Mouse (Mus musculus) testis, postnatal 10 days (tissue): Measurements from ENCODE around the gene H2-DMa.

Source experiments
- DNase-seq: peaks from one replicate; pipeline ENCODE4 v3.0.0; 2021; ENCODE audit warnings: low spot score

The H2-DMa gene

DNA sequence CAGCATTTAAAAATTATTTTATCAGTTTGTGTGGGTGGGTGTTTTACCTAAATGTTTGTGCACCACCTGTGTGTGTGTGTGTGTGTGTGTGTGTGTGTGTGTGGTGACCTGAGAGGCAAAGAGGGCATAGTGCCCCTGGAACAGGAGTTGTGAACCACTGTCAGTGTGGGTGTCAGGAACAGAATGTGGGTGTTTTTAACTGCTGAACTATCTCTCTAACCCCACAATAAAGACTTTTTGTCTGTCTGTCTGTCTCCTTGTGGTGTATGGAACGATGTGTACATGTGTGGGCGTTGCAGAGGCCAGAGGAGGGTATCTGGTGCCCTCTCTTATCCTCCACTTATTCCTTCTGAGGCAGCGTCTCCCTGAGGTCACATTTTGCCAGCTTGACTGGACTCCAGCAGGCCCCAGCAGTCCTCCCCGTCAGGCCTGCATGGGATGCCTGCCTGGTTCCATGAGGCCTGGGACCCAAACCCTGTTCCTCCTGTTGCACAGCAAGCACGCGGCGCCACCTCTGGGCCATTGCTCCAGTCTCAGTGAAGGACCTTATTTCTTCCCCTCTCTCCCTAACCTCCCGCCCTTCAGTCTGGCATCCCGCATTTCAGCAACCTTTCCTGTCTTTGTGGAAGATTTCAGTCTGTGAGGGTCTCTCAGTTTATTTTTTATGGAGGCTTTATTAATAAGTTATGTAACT lies 45.0 kb downstream of the H2-DMa start:
- DNase-seq, result no peak

DNA sequence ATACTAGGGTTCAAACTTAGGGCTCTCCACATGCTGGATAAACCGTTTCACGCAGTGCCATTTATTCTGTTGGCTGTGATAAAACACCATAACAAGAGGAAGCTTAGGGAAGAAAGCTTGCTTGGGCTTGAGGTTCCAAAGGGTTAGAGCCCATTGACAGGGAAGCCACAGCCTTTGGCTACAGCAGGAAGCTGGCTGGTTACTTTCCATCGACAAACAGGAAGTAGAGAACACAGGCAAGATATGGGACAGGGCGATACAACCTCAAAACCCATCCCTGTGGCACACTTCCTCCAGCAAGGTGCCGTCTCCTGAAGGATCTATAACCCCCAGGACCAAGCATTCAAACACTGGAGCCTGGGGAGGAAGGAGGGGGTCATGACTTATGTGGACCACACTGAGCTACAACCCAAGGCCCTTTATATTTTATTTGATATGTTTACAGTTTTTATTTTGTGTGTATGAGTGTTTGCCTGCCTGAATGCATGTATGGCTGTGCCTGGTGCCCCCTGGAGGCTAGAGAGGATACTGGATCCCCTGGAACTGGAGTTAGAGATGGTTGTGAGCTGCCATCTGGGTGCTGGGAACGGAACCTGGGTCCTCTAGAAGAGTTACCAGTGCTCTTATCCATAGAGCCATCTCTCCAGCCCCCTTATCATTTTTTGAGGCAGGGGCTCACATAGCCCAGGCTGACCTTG lies 45.8 kb downstream of the H2-DMa start:
- no peak for DNase-seq

DNA sequence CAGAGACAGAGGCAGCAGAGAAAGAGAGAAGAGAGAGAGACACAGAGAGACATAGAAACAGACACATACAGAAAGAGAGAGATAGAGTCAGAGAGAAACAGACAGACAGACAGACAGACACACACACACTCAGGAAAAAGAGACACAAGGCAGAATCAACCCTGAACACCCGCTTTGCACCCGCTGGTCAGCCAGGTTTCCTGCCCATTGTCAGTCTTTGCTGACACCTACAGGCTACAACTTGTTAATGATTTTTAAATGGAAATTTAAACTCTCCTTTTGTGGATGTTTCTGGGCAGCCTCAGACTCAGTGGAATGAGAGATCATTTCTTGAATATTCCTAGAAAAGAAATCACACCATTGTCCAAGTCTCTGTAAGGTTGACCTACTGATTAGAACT lies 49.9 kb downstream of the H2-DMa start:
- no peak for DNase-seq

DNA sequence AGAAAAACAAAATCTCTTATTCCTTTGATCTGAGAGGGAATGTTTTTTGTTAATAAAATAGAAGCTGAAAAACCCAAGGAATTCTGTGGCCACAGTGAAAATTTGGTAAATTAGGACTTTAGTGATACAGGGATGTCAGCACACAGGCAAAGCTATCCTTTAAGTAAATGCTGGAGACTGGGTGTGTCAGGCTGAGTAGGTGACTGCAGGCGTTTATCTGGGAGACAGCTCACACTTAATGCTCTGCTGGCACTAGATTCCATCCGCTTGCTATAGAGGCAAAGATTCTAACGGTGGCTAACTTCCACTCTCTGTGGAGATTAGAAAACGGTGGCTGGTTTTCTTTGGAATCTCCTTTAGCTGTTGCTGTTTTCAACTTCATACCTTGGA lies 51.1 kb downstream of the H2-DMa start:
- DNase-seq, result no peak

DNA sequence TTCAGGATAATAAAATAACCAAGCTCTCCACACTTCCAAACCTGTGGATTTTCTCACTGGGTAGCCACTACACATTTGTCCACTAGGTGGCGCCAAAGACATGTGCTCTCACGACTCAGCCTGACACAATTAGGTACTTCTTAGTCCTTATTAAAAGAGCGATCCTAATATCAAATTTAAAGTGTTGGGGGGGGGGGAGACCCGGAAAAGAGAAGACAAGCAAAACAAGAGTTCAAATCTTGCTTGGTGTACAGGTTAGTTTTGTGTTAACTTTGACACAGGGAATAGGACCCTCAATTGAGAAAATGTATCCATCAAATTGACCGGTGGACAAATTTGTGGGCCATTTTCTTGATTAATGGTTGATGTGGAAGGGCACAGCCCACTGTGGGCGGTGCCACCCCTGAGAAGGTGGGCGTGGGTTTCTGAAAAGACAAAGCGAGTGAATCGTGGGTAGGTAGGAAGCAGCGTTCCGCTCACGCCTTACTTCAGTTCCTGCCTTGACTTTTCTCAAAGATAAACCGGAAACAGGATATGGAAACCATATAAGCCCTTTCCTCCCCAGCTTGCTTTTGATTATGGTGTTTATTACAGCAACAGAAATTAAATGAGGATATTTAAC lies 51.6 kb downstream of the H2-DMa start:
- peak; percentile 91 for DNase-seq

DNA sequence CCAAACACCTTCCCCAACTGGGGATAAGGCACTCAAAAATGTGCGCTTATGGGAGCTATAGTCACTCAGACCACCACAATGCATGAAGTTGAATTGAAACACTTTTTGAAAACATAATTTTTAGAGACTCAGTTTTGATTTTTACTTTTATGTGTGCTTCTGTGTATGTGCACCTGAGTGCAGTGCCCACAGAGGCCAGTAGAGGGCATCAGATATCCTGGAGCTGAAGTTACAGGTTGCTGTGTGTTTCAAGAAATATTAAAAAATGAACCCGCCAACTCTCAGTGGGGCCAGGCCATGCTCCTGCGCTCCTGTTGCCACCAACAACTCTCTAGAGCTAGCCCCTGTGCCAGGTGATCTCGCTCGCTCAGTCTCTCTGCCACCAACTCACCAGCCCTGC lies 53.2 kb downstream of the H2-DMa start:
- no peak for DNase-seq

DNA sequence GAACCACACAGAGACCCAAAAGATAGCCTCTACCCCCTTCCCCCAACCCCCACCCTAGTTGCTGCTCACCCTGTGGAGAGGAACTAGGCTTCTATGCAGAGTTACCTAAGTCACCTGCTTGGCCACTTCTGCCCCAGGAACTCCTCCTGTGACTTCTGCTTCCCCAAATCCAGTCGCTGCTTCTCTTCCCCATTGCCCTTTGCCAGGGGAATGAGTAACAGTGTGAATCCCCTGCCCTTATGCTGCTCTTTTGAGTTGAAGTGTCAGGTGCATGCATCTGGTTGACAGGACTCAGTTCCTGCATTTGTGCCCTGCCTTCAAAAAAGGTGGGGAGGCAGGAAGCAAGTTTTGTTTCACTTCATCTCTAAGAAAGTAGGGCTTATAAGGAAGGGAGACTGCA lies 54.7 kb downstream of the H2-DMa start:
- DNase-seq, result no peak

DNA sequence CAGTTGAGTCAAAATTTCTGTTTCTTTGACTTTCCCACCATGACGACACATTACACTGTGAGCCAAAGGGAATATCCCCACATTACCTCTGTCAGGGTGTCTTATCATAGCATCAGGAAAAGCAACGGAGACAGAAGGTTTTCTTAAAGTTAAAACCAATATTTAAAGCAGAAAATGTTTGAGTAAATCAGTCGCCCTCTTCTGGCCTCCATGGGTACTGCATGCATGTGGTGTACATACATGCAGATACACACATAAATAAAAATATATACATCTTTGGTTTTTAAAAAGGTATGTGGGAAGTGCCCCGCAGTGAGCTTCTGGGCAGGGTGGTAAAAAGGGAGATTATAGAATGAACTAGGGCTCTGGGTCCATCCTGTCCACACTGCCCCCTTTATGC lies 57.8 kb downstream of the H2-DMa start:
- no peak for DNase-seq

DNA sequence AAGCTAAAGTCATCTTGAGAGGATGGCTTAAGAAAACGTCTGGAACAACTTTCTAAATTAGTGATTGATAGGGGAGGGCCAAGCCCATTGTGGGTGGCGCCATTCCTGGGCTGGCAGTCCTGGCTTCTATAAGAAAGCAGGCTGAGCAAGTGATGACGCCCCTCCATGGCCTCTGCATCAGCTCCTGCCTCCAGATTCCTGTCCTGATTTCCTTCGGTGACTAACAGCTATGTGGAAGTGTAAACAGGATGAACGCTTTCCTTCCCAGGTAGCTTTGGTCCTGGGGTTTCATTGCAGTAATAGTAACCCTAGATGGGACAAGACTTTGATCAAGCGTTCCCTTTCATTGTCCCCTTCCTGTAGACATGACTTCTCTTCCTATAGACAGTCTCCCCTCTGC lies 59.7 kb downstream of the H2-DMa start:
- DNase-seq, result no peak

DNA sequence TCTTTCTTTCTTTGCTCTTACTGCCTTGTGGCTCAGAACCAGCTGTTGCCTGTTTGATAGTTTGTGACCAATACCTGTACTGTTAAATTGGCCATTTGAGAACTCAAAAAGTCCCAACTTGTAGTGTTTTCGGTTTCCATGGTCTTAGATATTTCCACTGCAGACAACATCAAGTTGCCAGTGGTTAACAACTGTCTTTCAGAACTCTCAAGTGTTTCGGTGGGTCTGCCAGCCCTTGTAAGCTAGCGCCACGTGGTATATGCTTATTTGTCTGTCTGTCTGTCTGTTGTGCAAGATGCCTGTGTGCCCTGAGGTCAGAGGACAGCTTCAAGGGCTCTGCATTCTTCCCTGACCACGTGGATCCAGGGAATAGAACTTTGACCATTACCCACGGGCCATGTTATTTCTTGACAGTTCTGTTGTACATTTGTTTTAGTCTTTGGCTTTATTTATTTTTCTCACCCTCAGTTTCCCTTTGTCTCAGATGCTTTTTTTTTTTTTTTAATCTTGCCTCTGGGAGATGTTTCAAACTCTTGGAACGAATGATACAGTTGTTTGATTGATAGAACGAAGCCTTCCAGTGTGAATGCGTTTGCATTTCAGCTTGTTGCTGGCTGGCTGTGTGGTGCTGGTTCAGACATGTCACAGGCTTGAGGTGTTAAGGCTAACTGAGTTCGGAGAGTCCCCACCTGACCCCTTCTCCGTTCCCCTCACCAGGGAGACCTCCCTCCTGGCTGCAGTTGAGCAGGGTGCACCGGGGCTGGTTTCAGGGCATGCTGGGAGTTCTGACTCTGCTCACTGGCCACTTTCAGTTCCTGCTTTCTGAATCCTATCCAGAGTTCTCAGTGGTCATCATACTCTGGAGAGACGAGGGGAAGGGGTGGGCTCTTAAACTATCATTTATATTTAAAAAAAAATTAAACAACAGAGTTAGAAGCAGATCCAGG lies 60.8 kb downstream of the H2-DMa start:
- DNase-seq, result no peak

DNA sequence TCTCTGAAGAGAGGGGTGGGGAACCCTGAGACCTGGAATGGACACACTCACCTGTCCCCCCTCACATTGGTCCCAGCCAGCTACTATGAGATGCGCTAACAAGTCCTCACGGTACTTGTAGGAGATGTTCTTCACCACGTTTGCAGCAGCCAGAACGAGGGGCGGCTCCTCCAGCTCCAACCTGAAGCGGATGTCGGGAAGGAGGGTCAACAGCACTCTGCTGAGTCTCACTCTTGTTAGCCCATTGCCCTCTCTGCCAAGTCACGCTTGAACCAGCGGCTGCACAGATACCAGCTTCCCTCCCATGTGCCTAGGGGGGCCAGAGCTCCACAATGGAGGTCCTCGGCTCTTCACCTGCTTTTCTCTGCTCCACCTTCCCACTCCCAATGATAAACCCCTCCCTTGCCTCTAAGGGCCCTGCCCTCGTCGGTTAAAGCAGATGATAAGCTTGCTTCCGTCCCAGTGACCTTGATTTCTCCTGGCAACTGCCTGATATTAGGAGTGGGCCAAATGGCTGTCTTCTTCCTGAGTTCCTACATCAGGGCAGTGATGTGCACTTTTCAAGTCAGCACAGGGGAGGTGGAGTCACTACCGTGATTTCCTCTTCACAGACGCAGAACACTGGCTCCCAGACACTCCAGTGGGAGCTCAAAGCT lies 64.4 kb downstream of the H2-DMa start:
- DNase-seq, result no peak

DNA sequence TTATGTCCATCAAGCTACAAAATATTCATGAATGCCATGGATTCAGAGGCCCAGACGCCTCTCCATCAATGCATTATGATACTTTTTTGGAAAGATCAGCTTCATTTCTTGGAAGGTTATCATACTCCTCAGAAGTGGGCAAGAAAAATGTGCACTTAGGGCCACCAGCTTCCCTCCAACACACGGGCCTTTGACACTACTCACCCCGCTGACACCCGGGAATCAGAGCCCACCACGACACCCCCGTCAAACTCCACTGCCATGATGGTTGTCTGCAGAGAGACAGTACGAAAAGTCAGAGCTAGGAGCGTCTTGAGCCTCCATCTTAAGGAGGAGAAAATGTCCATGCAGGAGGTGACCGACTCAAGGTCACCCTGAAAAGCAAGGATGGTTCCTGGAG lies 66.2 kb downstream of the H2-DMa start:
- DNase-seq, result no peak

DNA sequence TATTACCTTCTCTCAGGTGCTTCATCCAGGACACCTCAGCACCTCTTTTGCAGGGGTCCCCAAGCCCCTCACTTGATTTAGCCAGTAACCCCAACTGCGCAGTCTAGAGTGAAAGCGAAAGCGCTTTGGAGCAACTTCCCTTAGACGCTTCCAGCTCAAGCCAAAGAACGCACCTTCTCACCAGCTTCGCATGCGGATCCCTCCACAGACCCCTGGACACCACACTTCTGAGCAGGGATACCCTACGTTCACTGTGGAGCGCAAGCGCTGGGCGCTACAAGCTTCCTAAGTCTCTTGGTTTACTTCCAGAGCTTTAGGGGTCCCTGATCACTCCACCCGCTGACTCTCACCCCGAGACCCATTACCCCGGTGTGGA lies 67.5 kb downstream of the H2-DMa start:
- no peak for DNase-seq

DNA sequence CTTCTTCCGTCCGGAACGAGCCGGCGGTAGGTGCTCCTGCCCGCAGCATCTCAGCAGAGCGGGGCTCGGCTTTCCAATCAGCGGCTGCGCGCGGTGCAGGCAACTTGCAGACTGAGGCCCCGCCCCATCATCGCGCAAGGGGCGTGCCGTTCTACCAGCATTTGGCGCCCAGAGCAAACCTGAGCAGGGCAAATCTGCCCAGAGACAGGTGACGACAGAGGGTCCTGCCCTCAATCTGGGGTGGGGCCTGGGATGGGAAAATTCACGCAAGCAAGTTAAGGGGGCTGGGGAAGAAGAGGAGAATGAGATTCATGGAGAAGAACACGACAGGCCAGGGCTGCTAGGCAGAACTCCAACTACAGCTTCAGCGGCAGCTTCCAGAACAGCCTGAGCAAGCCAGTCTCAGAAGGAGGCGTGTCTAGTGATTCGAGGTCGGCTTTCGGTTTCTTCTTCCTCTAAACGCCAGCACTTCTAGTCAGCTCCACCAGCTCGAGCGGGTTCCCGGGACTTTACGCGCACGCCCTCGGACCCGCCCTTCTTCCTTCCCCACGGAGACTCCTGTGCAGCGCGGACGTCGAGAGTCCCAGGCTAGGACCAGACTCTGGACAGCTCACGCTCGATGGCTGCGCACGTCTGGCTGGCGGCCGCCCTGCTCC lies 68.0 kb downstream of the H2-DMa start, which contains the start of the genes Tap1 and Psmb9:
Gene Tap1 (plus strand): TSS at position 293 of the 656 bp plus-strand sequence.
Gene Psmb9 (minus strand): TSS at position 504 of the 656 bp plus-strand sequence.
- DNase-seq, result peak; percentile 99

DNA sequence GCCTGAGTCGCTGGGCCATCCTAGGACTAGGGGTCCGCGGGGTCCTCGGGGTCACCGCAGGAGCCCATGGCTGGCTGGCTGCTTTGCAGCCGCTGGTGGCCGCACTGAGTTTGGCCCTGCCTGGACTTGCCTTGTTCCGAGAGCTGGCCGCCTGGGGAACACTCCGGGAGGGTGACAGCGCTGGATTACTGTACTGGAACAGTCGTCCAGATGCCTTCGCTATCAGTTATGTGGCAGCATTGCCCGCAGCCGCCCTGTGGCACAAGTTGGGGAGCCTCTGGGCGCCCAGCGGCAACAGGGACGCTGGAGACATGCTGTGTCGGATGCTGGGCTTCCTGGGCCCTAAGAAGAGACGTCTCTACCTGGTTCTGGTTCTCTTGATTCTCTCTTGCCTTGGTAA lies 68.7 kb downstream of the H2-DMa start:
- no peak for DNase-seq
